32 mouse cellular contexts compared by ENCODE assay signal in genomic region chr4:106665673-106666072, GRCm38 (mm10). TPM values are rescaled to one million over a fixed set of nuclear protein-coding genes. Genes with fewer than 3 reads are reported as not detected.
"Had no signal": no experiment of that assay in that cellular context is flagged by ENCODE, and none has a peak within 500 bp of the region (broad histone marks: within the 10 kb centered on the region; RNA-seq: fewer than 3 reads in every experiment).

No protein-coding gene starts in this region.

- H3K9me3 ChIP-seq: forebrain, embryonic 15.5 days; heart, embryonic 12.5 days; heart, embryonic 15.5 days; hindbrain, embryonic 13.5 days; hindbrain, embryonic 15.5 days; limb, embryonic 13.5 days; limb, embryonic 15.5 days; liver, embryonic 12.5 days had no signal

- H3K4me3 ChIP-seq: forebrain, embryonic 15.5 days; heart, adult 2 months; heart, embryonic 12.5 days; heart, embryonic 15.5 days; hindbrain, embryonic 13.5 days; hindbrain, embryonic 15.5 days; limb, embryonic 13.5 days; limb, embryonic 15.5 days; liver, embryonic 12.5 days had no signal

- H3K27ac ChIP-seq: forebrain, embryonic 15.5 days; heart, adult 2 months; heart, embryonic 15.5 days; hindbrain, embryonic 13.5 days; hindbrain, embryonic 15.5 days; hindbrain, postnatal 0 days; limb, embryonic 13.5 days; limb, embryonic 15.5 days; liver, embryonic 12.5 days; liver, embryonic 14.5 days had no signal

- DNase-seq: forebrain, postnatal 0 days; gastrocnemius, postnatal 14 days; gastrocnemius, postnatal 36 days; heart, adult 2 months; heart, postnatal 14 days; heart, postnatal 36 days; kidney, adult 8-10 months; layer of hippocampus, postnatal 36 days; left cerebral cortex, postnatal 4 days; lung, adult 18-20 months had no signal

- H3K9ac ChIP-seq: forebrain, embryonic 15.5 days; forebrain, postnatal 0 days; heart, embryonic 12.5 days; heart, embryonic 15.5 days; hindbrain, embryonic 13.5 days; hindbrain, embryonic 15.5 days; limb, embryonic 13.5 days; limb, embryonic 15.5 days; liver, embryonic 12.5 days; liver, embryonic 14.5 days had no signal

- H3K4me2 ChIP-seq: forebrain, embryonic 15.5 days; heart, embryonic 12.5 days; heart, embryonic 15.5 days; hindbrain, embryonic 13.5 days; hindbrain, embryonic 15.5 days; limb, embryonic 13.5 days; limb, embryonic 15.5 days; liver, embryonic 12.5 days had no signal

- H3K27me3 ChIP-seq: forebrain, embryonic 15.5 days; heart, embryonic 12.5 days; heart, embryonic 15.5 days; hindbrain, embryonic 13.5 days; hindbrain, embryonic 15.5 days; limb, embryonic 13.5 days; limb, embryonic 15.5 days; liver, embryonic 12.5 days had no signal

- ATAC-seq: forebrain, embryonic 15.5 days; forebrain, postnatal 0 days; hindbrain, postnatal 0 days; intestine, embryonic 16.5 days; liver, embryonic 12.5 days had no signal

- H3K4me1 ChIP-seq: forebrain, embryonic 15.5 days; heart, embryonic 12.5 days; heart, embryonic 15.5 days; hindbrain, embryonic 13.5 days; hindbrain, embryonic 15.5 days; limb, embryonic 13.5 days; limb, embryonic 15.5 days; liver, embryonic 12.5 days had no signal

RNA-seq across cellular contexts. Expression of gene Ttc22, which starts 43.4 kb away (rescaled TPM):
- total RNA-seq: gastrocnemius, postnatal 36 days; heart, adult 2 months; heart, postnatal 36 days; hematopoietic stem cell, adult 5-6 weeks had no signal
- polyA plus RNA-seq: liver, adult 2 months had no signal

RNA-seq across cellular contexts. Expression of gene Lexm, which starts 48.6 kb away (rescaled TPM):
- total RNA-seq: forebrain, postnatal 0 days; gastrocnemius, adult 18-20 months; gastrocnemius, postnatal 14 days; gastrocnemius, postnatal 36 days; heart, adult 2 months; heart, postnatal 14 days; heart, postnatal 36 days; hematopoietic stem cell, adult 5-6 weeks; hindbrain, postnatal 0 days; layer of hippocampus, adult 18-20 months; layer of hippocampus, postnatal 14 days; layer of hippocampus, postnatal 36 days; left cerebral cortex, adult 18-20 months; left cerebral cortex, adult 8-10 months; left cerebral cortex, postnatal 25 days; liver, adult 2 months had no signal
- polyA plus RNA-seq: forebrain, embryonic 15.5 days; forebrain, postnatal 0 days; heart, adult 2 months; heart, embryonic 15.5 days; heart, postnatal 0 days; hindbrain, embryonic 15.5 days; hindbrain, postnatal 0 days; intestine, embryonic 16.5 days; large intestine, adult 2 months; limb, embryonic 15.5 days; liver, adult 2 months; liver, embryonic 16.5 days had no signal
